Mouse (Mus musculus): ENCODE data around the gene Taf11.

Gene Taf11

DNA sequence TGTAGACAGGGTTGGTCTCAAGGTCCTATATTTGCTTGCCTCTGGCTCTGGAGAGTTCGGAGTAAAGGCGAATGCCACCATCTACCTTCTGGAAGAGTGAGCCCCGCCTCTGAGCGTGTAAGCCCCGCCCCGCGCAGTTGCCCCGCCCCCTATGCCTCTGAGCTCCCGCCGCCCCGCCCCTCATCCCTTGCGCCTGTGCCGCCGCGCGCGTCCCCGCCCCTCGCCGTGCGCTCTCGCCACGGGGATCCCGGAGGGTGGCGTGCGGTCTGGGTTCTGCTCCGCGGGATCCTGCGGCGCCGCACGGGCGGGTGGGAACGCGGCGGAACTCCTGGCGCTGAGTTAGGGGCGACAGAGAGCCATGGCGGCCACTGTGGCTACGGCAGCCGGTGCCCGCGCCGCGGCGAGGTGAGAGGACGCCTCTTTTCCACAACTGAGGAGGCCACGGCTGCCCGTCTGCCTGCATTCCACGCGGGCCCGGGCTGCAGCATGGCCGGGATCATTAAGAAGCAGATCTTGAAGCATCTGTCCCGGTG, 53.3 kb downstream of the Taf11 start, which contains the start of gene Uhrf1bp1:
Gene Uhrf1bp1 (plus strand): TSS at position 177 of the 533 bp plus-strand sequence.
- in situ Hi-C loops (cut with MboI) = no loop called here
